Mouse (Mus musculus): ENCODE results near the gene Lrmp.
"Not testable (repeated sequence)": the region's sequence is repeated elsewhere in the genome, so short reads cannot be mapped to it uniquely, and the experiment has no call there.

Gene Lrmp

GRCm38 (mm10) chr6:145105439-145105838 lies 10.0 kb upstream of the Lrmp start:
- no peak for DNase-seq

DNA sequence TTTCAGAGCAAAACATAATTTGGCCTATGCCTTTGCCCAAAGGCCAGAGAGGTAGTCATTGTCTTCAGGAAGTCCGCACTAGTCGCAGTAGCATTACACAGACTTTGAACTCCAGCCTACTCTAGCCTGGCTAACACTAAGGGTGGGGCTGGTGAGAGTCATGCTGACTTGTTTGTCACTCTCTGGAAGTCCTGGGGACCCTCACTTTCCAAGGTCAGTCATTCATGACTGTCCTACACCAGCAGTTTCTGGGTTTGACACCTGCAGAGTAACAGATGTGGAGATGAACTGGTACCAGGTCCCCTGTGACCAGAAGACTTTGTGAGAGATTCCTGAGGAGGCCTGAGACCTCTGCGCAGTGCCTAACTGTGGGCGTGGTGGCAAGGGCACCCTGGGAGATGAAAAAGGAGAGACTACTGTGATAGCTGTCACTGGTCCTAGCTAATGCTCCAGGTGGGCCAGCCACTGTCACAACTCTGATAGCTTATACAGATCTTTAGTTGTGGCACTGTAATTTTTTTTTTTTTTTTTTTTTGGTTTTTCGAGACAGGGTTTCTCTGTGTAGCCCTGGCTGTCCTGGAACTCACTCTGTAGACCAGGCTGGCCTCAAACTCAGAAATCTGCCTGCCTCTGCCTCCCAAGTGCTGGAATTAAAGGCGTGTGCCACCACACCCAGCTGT lies 9.2 kb upstream of the Lrmp start:
- DNase-seq = no peak

DNA sequence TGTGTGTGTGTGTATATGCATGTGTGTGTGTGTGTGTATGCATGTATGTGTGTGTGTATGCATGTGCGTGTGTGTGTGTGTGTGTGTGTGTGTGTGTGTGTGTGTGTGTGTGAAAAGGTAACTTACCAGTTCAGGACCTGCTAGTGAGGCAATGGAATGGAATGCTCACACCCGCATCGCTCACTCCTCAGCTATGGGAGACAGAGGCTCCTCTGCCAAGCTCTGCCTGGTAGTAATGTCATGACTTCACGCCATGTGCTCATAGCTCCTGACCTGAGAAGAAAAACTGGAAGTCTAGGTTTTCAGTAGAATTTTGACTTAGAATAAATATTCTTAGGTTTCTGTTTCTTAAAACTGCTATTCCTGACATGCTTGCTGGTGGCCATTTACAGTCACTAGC lies 4.7 kb upstream of the Lrmp start:
- no peak for DNase-seq

DNA sequence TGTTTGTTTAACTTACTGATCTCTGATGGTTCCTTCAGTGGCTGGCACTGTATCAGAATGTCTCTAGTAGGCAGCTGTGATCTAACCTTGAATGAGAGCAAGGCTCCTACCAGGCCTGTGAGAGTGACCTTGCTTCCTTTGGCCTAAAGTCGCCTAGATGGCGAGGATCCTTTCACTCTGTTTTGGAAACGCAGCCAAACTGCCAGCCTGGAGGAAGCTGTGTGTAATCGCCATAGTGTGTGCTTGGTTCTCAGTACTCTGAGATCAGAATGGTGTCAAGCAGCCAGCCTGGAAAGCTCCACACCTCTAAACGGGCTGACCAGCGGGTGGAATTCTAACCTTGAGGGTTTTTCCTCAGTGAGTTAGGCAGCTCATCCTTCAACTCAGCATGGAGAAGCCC lies 2.6 kb upstream of the Lrmp start:
- DNase-seq = no peak

DNA sequence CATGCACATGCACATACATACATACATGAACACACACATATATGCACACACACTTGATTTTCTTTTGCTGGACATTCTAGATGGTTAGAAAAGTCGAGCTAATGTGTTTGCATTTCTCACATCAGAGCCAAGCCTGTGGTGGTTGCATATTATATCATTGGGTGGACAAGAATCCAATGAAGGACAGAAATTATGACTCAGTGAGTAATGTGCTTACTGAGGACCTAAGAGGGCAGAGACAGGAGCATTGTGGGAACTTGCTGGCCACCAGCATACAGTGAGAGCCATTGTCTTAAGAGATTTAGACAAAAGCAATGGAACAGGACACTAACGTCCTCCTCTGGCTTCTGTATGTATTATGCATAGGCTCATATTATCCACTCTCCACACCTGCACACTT lies 892 bp upstream of the Lrmp start:
- no peak for DNase-seq

DNA sequence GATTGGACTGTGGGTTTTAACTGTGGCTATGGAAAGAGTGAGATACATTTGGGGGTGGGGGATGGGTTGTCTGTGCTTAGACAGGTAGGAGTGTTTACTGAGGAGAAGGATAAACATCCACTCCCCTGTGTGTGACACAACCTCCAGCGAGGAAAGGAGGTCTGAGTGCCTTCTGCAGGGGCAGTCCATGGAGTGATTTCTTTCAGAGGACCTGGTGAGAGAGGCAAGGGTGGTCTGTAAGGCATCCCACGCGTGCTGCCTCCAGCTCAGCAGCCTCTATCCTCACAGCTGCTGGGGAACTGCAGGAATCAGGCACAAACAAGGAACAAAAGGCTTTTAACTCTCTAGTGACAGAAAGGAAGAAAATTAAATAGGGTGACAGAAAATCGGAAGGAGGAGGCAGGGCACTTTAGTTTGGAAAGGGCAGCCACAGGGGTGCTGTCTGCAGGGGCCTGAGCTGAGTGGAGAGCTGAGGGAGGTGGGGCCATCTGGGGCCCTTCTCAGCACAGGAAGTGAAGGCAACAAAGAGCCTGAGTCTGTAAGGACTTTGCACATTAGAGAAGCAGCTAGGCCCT lies 732 bp downstream of the Lrmp start:
- no peak for DNase-seq

- DNase-seq = no peak
Observed at GRCm38 (mm10) chr6:145120086-145120485, 4.6 kb downstream of the Lrmp start.

GRCm38 (mm10) chr6:145120787-145121589 lies 5.5 kb downstream of the Lrmp start:
- no peak for DNase-seq

DNA sequence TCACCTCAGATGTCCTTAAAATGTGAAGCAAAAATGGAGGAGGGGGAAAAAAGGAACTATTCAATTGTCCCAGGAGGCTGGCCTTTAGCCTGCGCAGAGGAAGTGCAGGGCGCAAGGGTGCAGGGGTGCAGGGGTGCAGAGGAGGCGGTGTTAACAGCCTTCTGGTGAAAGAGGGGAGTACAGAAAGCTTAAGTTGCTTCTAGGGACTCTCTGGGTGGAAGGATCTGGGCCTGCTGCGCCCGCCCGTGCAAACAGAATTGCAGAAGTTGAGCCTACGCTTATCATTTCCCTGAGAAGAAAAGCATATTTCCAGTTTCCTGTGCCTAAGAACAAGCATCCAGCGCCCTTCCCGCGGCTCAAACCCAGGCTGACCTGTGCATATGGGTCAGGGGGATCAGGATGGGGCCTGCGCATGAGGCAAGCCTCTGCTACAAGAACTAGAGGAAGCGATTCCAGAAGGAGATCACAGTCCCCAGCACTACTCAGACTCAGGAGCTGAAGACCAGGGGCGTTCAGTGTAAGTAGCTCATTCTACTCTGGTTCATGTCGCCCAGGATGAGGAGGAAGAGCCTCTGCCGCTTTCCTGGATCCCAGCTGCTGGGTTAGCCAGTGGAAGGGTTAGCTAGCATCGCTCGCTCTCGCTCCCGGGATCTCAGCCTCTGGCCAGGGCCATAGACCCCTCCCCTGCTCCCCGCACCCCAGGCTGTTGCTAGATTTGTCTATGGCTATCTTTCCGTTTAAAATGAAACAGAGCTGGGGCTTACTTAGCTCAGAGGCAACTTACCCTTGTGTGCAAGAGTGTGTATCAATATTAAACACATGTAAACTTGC lies 6.4 kb downstream of the Lrmp start:
- DNase-seq = no peak

DNA sequence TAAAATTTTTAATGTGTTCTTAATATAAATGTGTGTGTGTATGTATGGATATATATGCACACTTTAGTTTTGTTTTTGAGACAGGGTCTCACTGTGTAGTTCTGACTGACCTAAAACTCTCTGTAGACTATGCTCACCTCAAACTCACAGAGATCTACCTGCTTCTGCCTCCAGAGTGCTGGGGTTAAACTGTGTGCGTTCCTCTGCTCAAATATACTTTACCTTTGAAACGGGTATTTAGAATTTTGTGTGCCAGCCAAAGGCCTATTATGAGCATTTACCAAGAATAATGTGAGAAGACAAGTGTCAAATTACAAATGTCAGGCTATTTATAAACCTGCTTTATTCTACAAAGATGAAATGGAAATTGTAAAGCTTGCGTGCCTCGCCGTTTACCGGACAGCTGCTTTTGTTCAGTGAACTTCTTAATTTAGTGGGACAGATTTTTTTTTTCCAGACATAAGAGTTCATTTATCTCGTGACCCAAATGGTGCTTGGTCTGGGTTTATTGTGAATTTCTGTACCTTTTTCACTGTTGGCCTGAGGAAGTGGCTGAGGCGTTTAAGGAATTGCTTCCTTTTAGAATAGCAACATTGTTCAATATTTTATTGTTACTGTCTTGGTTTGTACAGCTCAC lies 7.1 kb downstream of the Lrmp start:
- DNase-seq = no peak

DNA sequence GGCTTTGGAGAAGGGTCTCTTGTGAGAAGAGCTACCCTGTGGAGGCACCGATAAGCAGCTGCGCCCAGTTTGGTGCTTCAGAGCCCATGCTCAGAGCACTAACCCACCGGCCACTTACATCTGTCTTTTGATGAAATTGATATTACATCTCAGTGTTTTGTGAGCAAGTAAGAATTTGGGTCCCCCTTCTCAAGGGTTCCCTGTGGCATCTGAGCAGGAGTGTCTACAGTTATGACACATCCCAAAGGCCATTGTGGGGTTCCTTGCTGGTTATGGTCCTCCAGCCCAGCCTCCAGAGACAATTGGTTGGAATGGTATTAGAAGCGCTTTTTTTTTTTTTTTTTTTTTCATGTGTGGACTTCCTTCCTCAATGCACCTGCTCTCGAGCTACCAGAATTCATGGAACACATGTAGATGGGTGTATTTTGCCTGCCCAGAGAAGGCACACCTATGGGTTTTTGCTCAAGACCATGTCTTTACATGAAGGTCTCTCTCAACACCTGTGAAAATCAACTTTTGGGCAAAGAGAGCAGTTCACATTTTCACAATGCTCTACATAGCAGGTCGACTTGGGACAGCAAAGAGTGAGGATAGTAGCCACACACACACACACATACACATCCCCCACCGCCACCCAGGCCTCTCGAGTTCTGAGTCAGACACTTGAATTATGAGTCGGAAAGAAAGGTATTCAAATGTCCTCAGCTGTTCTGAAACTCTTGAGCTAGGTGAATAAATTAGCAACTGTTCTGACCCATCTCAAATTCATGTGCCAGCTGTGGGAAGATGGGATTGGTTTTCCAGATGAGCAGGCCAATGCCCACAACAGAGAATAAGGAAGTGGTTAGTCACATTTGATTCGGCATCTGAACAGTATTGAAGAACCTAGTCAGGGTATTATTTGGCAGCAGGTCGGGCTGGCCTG lies 7.9 kb downstream of the Lrmp start:
- DNase-seq = no peak

DNA sequence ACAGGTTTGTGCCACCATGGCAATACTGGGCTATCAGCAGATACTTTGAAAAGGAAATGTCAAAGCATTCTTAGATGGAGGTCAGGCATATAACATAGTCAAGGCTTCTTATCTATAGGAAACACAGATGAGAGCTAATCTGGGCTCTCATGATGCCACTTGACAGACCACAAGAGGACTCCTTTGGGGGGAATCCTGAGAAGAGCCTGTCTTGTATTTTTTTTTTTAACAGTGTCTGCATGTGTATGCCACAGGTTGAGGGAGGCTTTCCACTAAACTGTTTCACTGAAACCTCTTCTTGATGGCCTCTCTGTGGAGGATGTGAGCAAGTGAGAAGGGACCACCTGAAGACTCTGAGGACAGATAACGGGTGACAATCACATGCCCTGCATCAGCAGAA lies 9.2 kb downstream of the Lrmp start:
- DNase-seq = no peak

DNA sequence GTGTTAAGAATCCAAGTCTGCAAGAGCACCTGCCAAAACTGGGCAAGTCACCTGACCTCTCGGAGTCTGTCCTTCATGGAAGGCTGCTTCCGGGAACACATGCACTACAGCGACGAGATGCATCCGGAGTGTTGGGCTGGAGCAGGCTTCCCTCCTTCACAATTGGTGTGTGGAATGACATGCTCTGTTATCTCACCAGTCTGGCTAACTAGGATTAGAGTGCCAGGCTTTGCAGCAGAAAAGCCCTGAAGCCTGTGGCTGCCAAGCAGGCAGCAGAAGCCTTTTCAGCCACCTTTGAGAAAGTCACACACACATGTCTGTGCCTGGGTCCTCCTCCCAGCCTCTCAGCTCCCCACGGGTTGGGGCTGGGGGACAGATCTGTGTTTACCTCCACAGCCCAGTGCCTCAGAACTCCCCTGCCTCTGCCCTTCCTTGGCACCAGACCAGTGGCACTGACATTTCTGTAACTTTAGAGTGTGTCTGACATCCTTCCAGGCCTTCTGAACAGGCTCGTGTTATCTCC lies 10.2 kb downstream of the Lrmp start:
- peak; percentile 57 to 58 for DNase-seq

DNA sequence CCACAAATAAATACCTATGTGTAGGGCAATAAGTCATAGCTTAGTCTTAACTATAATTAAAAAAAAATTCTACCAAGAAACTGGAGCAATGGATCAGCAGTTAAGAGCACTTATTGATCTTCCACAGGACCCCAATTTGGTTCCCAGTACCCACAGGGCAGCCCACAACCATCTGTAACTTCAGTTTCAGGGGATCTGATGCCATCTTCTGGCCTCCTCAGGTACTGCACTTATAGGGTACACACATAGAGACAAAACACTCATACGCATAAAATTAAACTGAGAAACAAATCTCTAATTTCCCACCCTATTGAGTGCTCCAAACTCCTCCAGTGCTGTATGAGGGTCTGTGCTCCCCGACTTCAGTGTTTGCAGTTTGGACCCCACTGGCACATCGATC lies 12.2 kb downstream of the Lrmp start:
- no peak for DNase-seq

DNA sequence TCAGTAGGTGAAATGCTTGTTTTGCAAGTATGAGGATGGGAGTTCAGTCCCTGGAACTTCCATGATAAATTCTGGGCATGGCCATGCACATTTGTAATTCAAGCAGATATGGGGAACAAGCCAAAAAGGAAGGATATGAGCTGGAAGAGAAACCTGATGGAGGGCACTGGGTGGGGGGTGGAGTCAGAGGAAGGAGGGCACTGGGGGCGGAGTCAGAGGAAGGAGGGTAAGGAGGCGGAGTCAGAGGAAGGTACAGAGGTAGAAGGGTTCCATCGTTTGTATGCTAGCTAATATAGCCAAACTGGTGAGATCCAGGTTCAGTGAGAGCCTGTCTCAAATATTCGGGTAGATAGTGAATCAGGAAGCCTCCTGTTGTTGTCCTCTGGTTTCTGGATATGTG lies 14.1 kb downstream of the Lrmp start:
- no peak for DNase-seq

DNA sequence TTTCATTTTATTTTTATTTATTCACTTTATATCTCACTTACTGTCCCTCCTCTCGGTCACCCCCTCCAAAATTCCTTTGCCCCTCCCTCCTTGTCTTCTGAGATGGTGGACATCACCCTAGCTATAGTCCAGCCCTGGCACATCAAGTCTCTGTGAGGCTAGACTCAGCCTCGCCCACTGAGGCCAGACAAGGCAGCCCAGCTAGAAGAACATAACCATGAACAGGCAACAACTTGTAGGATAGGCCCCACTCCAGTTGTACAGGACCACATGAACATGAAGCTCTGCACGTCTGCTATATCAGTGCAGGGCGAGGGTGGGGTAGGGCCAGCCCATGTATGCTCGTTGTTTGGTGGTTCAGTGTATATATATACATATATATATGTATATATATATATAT lies 16.5 kb downstream of the Lrmp start:
- DNase-seq = no peak

DNA sequence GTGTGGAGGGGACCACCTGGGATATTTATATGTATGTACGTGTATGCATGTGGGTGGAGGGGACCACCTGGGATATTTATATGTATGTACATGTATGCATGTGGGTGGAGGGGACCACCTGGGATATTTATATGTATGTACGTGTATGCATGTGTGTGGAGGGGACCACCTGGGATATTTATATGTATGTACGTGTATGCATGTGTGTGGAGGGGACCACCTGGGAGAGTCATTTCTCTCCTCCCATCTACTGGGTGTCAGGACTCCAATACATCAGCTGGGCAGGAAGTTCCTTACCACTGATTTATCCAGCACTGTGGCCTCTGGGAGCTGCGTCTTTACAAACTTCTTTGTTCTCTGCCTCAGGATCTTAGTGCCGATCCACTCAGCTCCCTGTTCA lies 17.5 kb downstream of the Lrmp start:
- not testable (repeated sequence) for DNase-seq

- no peak for DNase-seq
Observed at GRCm38 (mm10) chr6:145135295-145135694, 19.8 kb downstream of the Lrmp start.

DNA sequence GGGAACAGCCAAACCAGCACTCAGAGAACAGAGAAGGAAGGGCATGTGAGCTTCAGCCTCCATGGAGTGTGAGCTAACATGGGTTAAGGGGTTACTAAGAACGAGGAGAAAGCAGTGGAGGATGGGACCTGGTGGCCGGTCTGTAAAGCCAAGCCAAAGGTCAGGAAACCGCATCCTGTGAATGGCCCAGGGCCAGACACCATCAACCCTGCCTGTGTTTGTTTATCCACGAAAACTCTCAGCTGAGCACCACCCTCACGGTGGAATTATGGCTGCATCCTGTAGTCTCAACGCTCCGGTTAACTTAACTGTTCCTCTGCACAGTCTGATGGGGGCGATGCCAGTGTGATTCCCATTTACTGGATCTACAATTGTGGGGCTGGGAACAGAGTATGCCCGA lies 20.4 kb downstream of the Lrmp start:
- peak in 1 of 2 experiments; percentile 4 for DNase-seq

- no peak for DNase-seq
Observed at GRCm38 (mm10) chr6:145136831-145137230, 21.4 kb downstream of the Lrmp start.

DNA sequence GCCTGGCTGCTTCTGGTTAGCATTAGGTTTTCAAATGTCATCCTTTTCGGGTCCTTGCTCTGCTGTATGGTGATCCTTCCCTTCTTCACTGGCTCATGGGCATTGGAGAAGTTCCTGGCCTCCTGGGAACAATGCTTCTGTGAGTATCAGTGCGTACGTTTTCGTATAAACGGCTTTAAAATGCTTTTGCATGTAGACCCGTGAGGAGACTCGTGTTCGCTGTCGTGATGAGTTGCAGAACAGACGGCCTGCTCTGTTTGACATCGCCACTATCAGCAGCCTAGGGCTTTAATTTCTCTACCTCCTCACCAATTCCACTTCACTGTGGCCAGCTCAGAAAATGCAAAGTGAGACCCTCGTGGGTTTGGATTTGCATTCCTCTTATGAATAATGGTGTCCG lies 23.8 kb downstream of the Lrmp start:
- DNase-seq = no peak
